Mouse (Mus musculus) left cerebral cortex, postnatal 14 days (tissue): ENCODE results near the gene Ms4a8a. TPM values are rescaled to one million over a fixed set of nuclear protein-coding genes. Genes with fewer than 3 reads are reported as not detected.
"Not testable (repeated sequence)": the region's sequence is repeated elsewhere in the genome, so short reads cannot be mapped to it uniquely, and the experiment has no call there.

Experiments
- DNase-seq, 2 experiments: peaks; one replicate each; pipeline ENCODE4 v3.0.0; 2021 to 2022; ENCODE audit warnings: low spot score in 2 of 2, mixed read lengths in 1 of 2
- intact Hi-C: fragments of 180-260 bp; cut with DNase I; formaldehyde crosslinking; loops from one replicate; pipeline ENCODE4 v1.15.1; 2025
- long read RNA-seq, 2 experiments: library from polyadenylated mRNA; stranded (forward); transcript quantifications; one replicate each; pipeline ENCODE4 v2.0.0; 2021
- total RNA-seq, 2 experiments: library from RNA; stranded (reverse); gene quantifications; 2 replicates each; pipeline ENCODE4 v1.2.3; 2021

The Ms4a8a gene
- total RNA-seq = not detected
- long read RNA-seq, experiment 1 = 0 reads
- long read RNA-seq, experiment 2 = 0 reads

- no peak for DNase-seq
- intact Hi-C loops = no loop called here
Observed at GRCm38 (mm10) chr19:11080934-11081333, at the start of gene Ms4a8a. Gene Ms4a8a (minus strand): TSS chr19:11081102.

- intact Hi-C loops = no loop called here
- no peak for DNase-seq
Observed at GRCm38 (mm10) chr19:11129702-11130101, 48.8 kb upstream of the Ms4a8a start.

GRCm38 (mm10) chr19:11121016-11121420 is 40.1 kb upstream of the Ms4a8a start:
- DNase-seq, intact Hi-C loops: not testable (repeated sequence)

- intact Hi-C loops = no loop called here
- peak in 1 of 2 experiments; percentile 4 for DNase-seq
Observed at GRCm38 (mm10) chr19:11119338-11119737, 38.4 kb upstream of the Ms4a8a start.

GRCm38 (mm10) chr19:11107746-11108145 is 26.8 kb upstream of the Ms4a8a start:
- no peak for DNase-seq
- intact Hi-C loops = no loop called here

- intact Hi-C loops = no loop called here
- no peak for DNase-seq
Observed at GRCm38 (mm10) chr19:11101880-11102279, 21.0 kb upstream of the Ms4a8a start.

GRCm38 (mm10) chr19:11098401-11098800 is 17.5 kb upstream of the Ms4a8a start:
- DNase-seq = no peak
- intact Hi-C loops = no loop called here

- DNase-seq, intact Hi-C loops: not testable (repeated sequence)
Observed at GRCm38 (mm10) chr19:11092131-11092530, 11.2 kb upstream of the Ms4a8a start.

- no peak for DNase-seq
- intact Hi-C loops = no loop called here
Observed at GRCm38 (mm10) chr19:11070364-11070763, 10.5 kb downstream of the Ms4a8a start.

GRCm38 (mm10) chr19:11065202-11065875 is 15.6 kb downstream of the Ms4a8a start:
- intact Hi-C loops = no loop called here
- DNase-seq = no peak

GRCm38 (mm10) chr19:11060900-11061299 is 20.0 kb downstream of the Ms4a8a start:
- intact Hi-C loops = no loop called here

GRCm38 (mm10) chr19:11059967-11060366 is 20.9 kb downstream of the Ms4a8a start:
- intact Hi-C loops = no loop called here
- DNase-seq = no peak

More at GRCm38 (mm10) chr19:11060900-11061299, 20.0 kb downstream of the Ms4a8a start:
- no peak for DNase-seq

- intact Hi-C loops, DNase-seq: not testable (repeated sequence)
Observed at GRCm38 (mm10) chr19:11055700-11056099, 25.2 kb downstream of the Ms4a8a start.

GRCm38 (mm10) chr19:11053277-11053676 is 27.6 kb downstream of the Ms4a8a start:
- intact Hi-C loops = no loop called here
- DNase-seq = no peak

GRCm38 (mm10) chr19:11052877-11053276 is 28.0 kb downstream of the Ms4a8a start:
- intact Hi-C loops = no loop called here
- no peak for DNase-seq

- DNase-seq = no peak
- intact Hi-C loops = no loop called here
Observed at GRCm38 (mm10) chr19:11050286-11050685, 30.6 kb downstream of the Ms4a8a start.

GRCm38 (mm10) chr19:11049426-11049825 is 31.5 kb downstream of the Ms4a8a start:
- intact Hi-C loops = no loop called here
- no peak for DNase-seq

- DNase-seq = no peak
- intact Hi-C loops = no loop called here
Observed at GRCm38 (mm10) chr19:11048503-11048902, 32.4 kb downstream of the Ms4a8a start.

- intact Hi-C loops = no loop called here
Observed at GRCm38 (mm10) chr19:11048009-11048408, 32.9 kb downstream of the Ms4a8a start.

GRCm38 (mm10) chr19:11044996-11045711 is 35.7 kb downstream of the Ms4a8a start:
- peak; percentile 10 to 38 for DNase-seq
- intact Hi-C loops = no loop called here

More at GRCm38 (mm10) chr19:11048009-11048408, 32.9 kb downstream of the Ms4a8a start:
- DNase-seq = no peak

- intact Hi-C loops = no loop called here
- no peak for DNase-seq
Observed at GRCm38 (mm10) chr19:11044671-11044995, 36.3 kb downstream of the Ms4a8a start.
